Mouse (Mus musculus) midbrain, embryonic 10.5 days (tissue): ENCODE measurements around the gene Klhdc10. TPM values are rescaled to one million over a fixed set of nuclear protein-coding genes. Genes with fewer than 3 reads are reported as not detected.

ENCODE experiments used
- DNase-seq: peaks from one replicate; pipeline ENCODE4 v3.0.0-alpha.2; 2017; ENCODE audit warnings: low spot score
- H3K27ac ChIP-seq: fragments of 300-500 bp; sonication (generic); replicated peaks from 2 replicates; pipeline ENCODE4 v1.5.1; 2016; ENCODE audit warnings: mild to moderate bottlenecking
- H3K27me3 ChIP-seq: fragments of 300-500 bp; sonication (generic); 2 replicates; pipeline ENCODE4 v1.6.1; 2016; ENCODE audit warnings: low read depth, mild to moderate bottlenecking; ENCODE audit not compliant: poor library complexity, severe bottlenecking
- H3K36me3 ChIP-seq: fragments of 300-500 bp; sonication (generic); 2 replicates; pipeline ENCODE4 v1.6.1; 2016; ENCODE audit warnings: mild to moderate bottlenecking, moderate library complexity
- H3K4me1 ChIP-seq: fragments of 300-500 bp; sonication (generic); 2 replicates; pipeline ENCODE4 v1.6.1; 2016
- H3K4me3 ChIP-seq: fragments of 300-500 bp; sonication (generic); 2 replicates; pipeline ENCODE4 v1.5.1; 2016; ENCODE audit warnings: mild to moderate bottlenecking, moderate library complexity
- H3K9me3 ChIP-seq: fragments of 300-500 bp; sonication (generic); replicated peaks from 2 replicates; pipeline ENCODE4 v1.6.1; 2016; ENCODE audit warnings: mild to moderate bottlenecking
- WGBS: fragments of 180-500 bp; shearing (Covaris S2); methylation state at CpG from one replicate; pipeline ENCODE4 v1.1.7; 2016; 5-methylcytosine and 5-hydroxymethylcytosine counted together
- polyA plus RNA-seq: library from polyadenylated mRNA; unstranded; fragments of >200 nt; fragmentation: Nextera tagmentation; extraction: Ambion mirVana; gene quantifications from 2 replicates; pipeline ENCODE4 v1.2.1, GENCODE M21; 2016

Gene Klhdc10
- 27.7 and 28.0 TPM in 2 replicates for polyA plus RNA-seq

GRCm38 (mm10) chr6:30401308-30402015 is at the start of gene Klhdc10:
Gene Klhdc10, plus strand, starts transcription at chr6:30401868.
- H3K27me3 ChIP-seq = no peaks in the 10 kb centered on the region
- peaks cover 32% of the 10 kb centered on the region for H3K4me1 ChIP-seq
- peak; percentile 100 for DNase-seq
- no peaks in the 10 kb centered on the region for H3K36me3 ChIP-seq
- H3K4me3 ChIP-seq = peak within 1 kb of the TSS; percentile 99
- H3K9me3 ChIP-seq = no peaks in the 10 kb centered on the region
- peak within 1 kb of the TSS; percentile 98 for H3K27ac ChIP-seq
- WGBS = under 1% methylated on average over 41 of the region's 41 CpGs

GRCm38 (mm10) chr6:30352762-30353161 is 48.9 kb upstream of the Klhdc10 start:
- WGBS = 71% methylated on average over 8 of the region's 8 CpGs
- no peaks in the 10 kb centered on the region for H3K4me1 ChIP-seq
- H3K27me3 ChIP-seq = no peaks in the 10 kb centered on the region
- DNase-seq = no peak
- no peaks in the 10 kb centered on the region for H3K36me3 ChIP-seq
- no peak overlapping the region for H3K4me3 ChIP-seq
- H3K9me3 ChIP-seq = no peaks in the 10 kb centered on the region
- no peak overlapping the region for H3K27ac ChIP-seq

- H3K4me3 ChIP-seq = no peak overlapping the region
- DNase-seq = no peak
- H3K4me1 ChIP-seq = no peaks in the 10 kb centered on the region
- no peaks in the 10 kb centered on the region for H3K27me3 ChIP-seq
- H3K27ac ChIP-seq = no peak overlapping the region
- H3K36me3 ChIP-seq = no peaks in the 10 kb centered on the region
- no peaks in the 10 kb centered on the region for H3K9me3 ChIP-seq
- 81% methylated on average over 8 of the region's 8 CpGs for WGBS
These were observed 48.0 kb upstream of the Klhdc10 start for GRCm38 (mm10) chr6:30353661-30354060.

GRCm38 (mm10) chr6:30354760-30355159 is 46.9 kb upstream of the Klhdc10 start:
- DNase-seq = no peak
- H3K9me3 ChIP-seq = no peaks in the 10 kb centered on the region
- no peak overlapping the region for H3K27ac ChIP-seq
- no peaks in the 10 kb centered on the region for H3K27me3 ChIP-seq
- H3K4me1 ChIP-seq = 0 out of 2 replicates have a peak, but pooled peaks cover 3% of the 10 kb centered on the region
- WGBS = 77% methylated on average over 5 of the region's 5 CpGs
- no peak overlapping the region for H3K4me3 ChIP-seq
- H3K36me3 ChIP-seq = no peaks in the 10 kb centered on the region

- DNase-seq = no peak
- Histone ChIP-seq H3K27ac (no peak overlapping the region), H3K9me3 (no peaks in the 10 kb centered on the region), H3K36me3 (no peaks in the 10 kb centered on the region), H3K4me1 (0 out of 2 replicates have a peak, but pooled peaks cover 3% of the 10 kb centered on the region), H3K4me3 (no peak overlapping the region), H3K27me3 (no peaks in the 10 kb centered on the region)
- 85% methylated on average over 8 of the region's 8 CpGs for WGBS
These were observed 46.0 kb upstream of the Klhdc10 start for GRCm38 (mm10) chr6:30355701-30356100.

GRCm38 (mm10) chr6:30356161-30356560 is 45.5 kb upstream of the Klhdc10 start:
- H3K27me3 ChIP-seq = no peaks in the 10 kb centered on the region
- WGBS = 86% methylated on average over 5 of the region's 5 CpGs
- H3K4me1 ChIP-seq = 0 out of 2 replicates have a peak, but pooled peaks cover 3% of the 10 kb centered on the region
- no peaks in the 10 kb centered on the region for H3K36me3 ChIP-seq
- H3K27ac ChIP-seq = no peak overlapping the region
- no peak overlapping the region for H3K4me3 ChIP-seq
- no peak for DNase-seq
- H3K9me3 ChIP-seq = no peaks in the 10 kb centered on the region

GRCm38 (mm10) chr6:30356680-30357079 is 45.0 kb upstream of the Klhdc10 start:
- no peaks in the 10 kb centered on the region for H3K27me3 ChIP-seq
- H3K4me1 ChIP-seq = 0 out of 2 replicates have a peak, but pooled peaks cover 3% of the 10 kb centered on the region
- no peaks in the 10 kb centered on the region for H3K9me3 ChIP-seq
- peaks cover under 1% of the 10 kb centered on the region; the same call in 1 of the 2 replicates for H3K36me3 ChIP-seq
- DNase-seq = no peak
- WGBS = 87% methylated on average over 12 of the region's 12 CpGs
- H3K27ac ChIP-seq = no peak overlapping the region
- H3K4me3 ChIP-seq = no peak overlapping the region

- Histone ChIP-seq H3K27me3 (no peaks in the 10 kb centered on the region), H3K4me1 (0 out of 2 replicates have a peak, but pooled peaks cover 3% of the 10 kb centered on the region), H3K4me3 (no peak overlapping the region), H3K27ac (no peak overlapping the region), H3K9me3 (no peaks in the 10 kb centered on the region), H3K36me3 (peaks cover 5% of the 10 kb centered on the region; the same call in 1 of the 2 replicates)
- WGBS = 24% methylated on average over 9 of the region's 9 CpGs
- peak; percentile 79 for DNase-seq
These were observed 44.0 kb upstream of the Klhdc10 start for GRCm38 (mm10) chr6:30357561-30358177.

- no peak for DNase-seq
- 78% methylated on average over 12 of the region's 12 CpGs for WGBS
- 0 out of 2 replicates have a peak, but pooled peaks cover 3% of the 10 kb centered on the region for H3K4me1 ChIP-seq
- H3K9me3 ChIP-seq = no peaks in the 10 kb centered on the region
- H3K27ac ChIP-seq = no peak overlapping the region
- H3K36me3 ChIP-seq = peaks cover 25% of the 10 kb centered on the region
- no peak overlapping the region for H3K4me3 ChIP-seq
- no peaks in the 10 kb centered on the region for H3K27me3 ChIP-seq
These were observed 41.7 kb upstream of the Klhdc10 start for GRCm38 (mm10) chr6:30359762-30360509.

- 0 out of 2 replicates have a peak, but pooled peaks cover 3% of the 10 kb centered on the region for H3K4me1 ChIP-seq
- no peak overlapping the region for H3K27ac ChIP-seq
- H3K4me3 ChIP-seq = no peak overlapping the region
- peaks cover 64% of the 10 kb centered on the region for H3K36me3 ChIP-seq
- H3K27me3 ChIP-seq = no peaks in the 10 kb centered on the region
- no peaks in the 10 kb centered on the region for H3K9me3 ChIP-seq
- 64% methylated on average over 5 of the region's 5 CpGs for WGBS
- no peak for DNase-seq
These were observed 37.9 kb upstream of the Klhdc10 start for GRCm38 (mm10) chr6:30363808-30364207.

- DNase-seq = no peak
- H3K36me3 ChIP-seq = peaks cover 99% of the 10 kb centered on the region
- no peak overlapping the region for H3K27ac ChIP-seq
These were observed 32.4 kb upstream of the Klhdc10 start for GRCm38 (mm10) chr6:30369291-30369690.

GRCm38 (mm10) chr6:30372627-30373369 is 28.9 kb upstream of the Klhdc10 start:
- 94% methylated on average over 17 of the region's 17 CpGs for WGBS
- H3K36me3 ChIP-seq = peaks cover 100% of the 10 kb centered on the region
- H3K27me3 ChIP-seq = no peaks in the 10 kb centered on the region

More at GRCm38 (mm10) chr6:30369291-30369690, 32.4 kb upstream of the Klhdc10 start:
- 92% methylated on average over 3 of the region's 3 CpGs for WGBS
- Histone ChIP-seq H3K4me1 (no peaks in the 10 kb centered on the region), H3K27me3 (no peaks in the 10 kb centered on the region), H3K9me3 (no peaks in the 10 kb centered on the region), H3K4me3 (no peak overlapping the region)

More at GRCm38 (mm10) chr6:30372627-30373369, 28.9 kb upstream of the Klhdc10 start:
- no peaks in the 10 kb centered on the region for H3K4me1 ChIP-seq
- H3K4me3 ChIP-seq = no peak overlapping the region
- DNase-seq = no peak
- no peaks in the 10 kb centered on the region for H3K9me3 ChIP-seq
- no peak overlapping the region for H3K27ac ChIP-seq
